Mouse (Mus musculus): ENCODE data around the gene Dll3. TPM values are rescaled to one million over a fixed set of nuclear protein-coding genes. Genes with fewer than 3 reads are reported as not detected.

Gene Dll3
- polyA plus RNA-seq, 1 experiment, result not detected

GRCm38 (mm10) chr7:28290165-28290564 is 11.9 kb downstream of the Dll3 start:
- Histone ChIP-seq H3K27me3 (ENCODE audit: control insufficient read depth) (peaks cover 80% of the 10 kb centered on the region), H3K4me1 (ENCODE audit: control insufficient read depth) (peaks cover 7% of the 10 kb centered on the region), H3K9me3 (ENCODE audit: control insufficient read depth, low read length) (no peaks in the 10 kb centered on the region; the same call in 1 of the 2 replicates), H3K4me3 (replicated peaks) (no peak overlapping the region), H3K36me3 (ENCODE audit: control insufficient read depth) (no peaks in the 10 kb centered on the region)
- no peak for TF ChIP-seq TAL1 (IDR thresholded peaks at IDR 0.05; ENCODE audit: low read length)
- TF ChIP-seq GATA1 (IDR thresholded peaks at IDR 0.05; ENCODE audit: low read length), result no peak

DNA sequence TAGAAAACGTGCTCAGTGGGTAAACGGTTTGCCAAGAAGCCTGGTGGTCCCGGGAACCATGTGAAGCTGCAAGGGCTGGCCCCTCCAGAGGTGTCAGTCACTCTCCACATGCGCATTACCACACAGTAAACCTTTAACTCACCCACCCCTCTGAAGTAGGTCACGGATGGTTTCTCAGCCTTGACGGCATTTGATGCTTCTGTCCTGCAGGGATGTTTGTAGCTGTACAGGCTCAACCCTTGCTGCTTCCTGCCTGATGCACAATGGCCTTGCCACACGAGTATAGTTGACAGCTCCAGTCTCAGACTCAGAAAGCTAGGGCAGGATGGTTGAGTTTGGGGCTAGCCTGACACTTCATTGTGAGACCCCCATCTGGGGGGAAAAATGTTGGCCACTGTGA is 21.4 kb downstream of the Dll3 start:
- Histone ChIP-seq H3K27me3 (ENCODE audit: control insufficient read depth) (peaks cover 2% of the 10 kb centered on the region; the same call in 1 of the 2 replicates), H3K36me3 (ENCODE audit: control insufficient read depth) (no peaks in the 10 kb centered on the region), H3K4me1 (ENCODE audit: control insufficient read depth) (peaks cover 13% of the 10 kb centered on the region), H3K9me3 (ENCODE audit: control insufficient read depth, low read length) (no peaks in the 10 kb centered on the region), H3K4me3 (replicated peaks) (no peak overlapping the region)
- TF ChIP-seq GATA1 (IDR thresholded peaks at IDR 0.05; ENCODE audit: low read length) (no peak), TAL1 (IDR thresholded peaks at IDR 0.05; ENCODE audit: low read length) (no peak)

DNA sequence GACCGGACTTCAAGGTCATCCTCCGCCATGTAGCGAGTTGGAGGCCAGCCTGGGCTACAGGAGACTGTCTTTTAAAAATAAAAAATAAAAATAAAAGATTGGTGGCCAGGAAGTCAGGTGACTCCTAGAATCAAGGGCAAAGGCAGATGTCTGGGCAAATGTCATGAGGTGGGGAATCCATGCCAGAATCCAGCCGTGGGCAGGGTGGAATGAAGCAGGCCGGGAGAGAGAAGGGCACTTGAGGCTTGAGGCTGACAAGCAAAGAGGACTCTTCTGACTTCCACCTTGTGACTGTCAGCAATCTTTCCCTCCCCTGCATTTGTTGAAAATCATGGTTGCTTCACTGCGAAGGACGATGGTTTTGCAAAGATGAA is 23.8 kb downstream of the Dll3 start:
- no peak for TF ChIP-seq TAL1 (IDR thresholded peaks at IDR 0.05; ENCODE audit: low read length)
- no peak for TF ChIP-seq GATA1 (IDR thresholded peaks at IDR 0.05; ENCODE audit: low read length)
- peaks cover 2% of the 10 kb centered on the region; the same call in 1 of the 2 replicates for H3K27me3 ChIP-seq (ENCODE audit: control insufficient read depth)
- peaks cover 13% of the 10 kb centered on the region for H3K4me1 ChIP-seq (ENCODE audit: control insufficient read depth)
- H3K4me3 ChIP-seq (replicated peaks), result peak overlapping the region; percentile 90
- no peaks in the 10 kb centered on the region for H3K9me3 ChIP-seq (ENCODE audit: control insufficient read depth, low read length)
- no peaks in the 10 kb centered on the region for H3K36me3 ChIP-seq (ENCODE audit: control insufficient read depth)

DNA sequence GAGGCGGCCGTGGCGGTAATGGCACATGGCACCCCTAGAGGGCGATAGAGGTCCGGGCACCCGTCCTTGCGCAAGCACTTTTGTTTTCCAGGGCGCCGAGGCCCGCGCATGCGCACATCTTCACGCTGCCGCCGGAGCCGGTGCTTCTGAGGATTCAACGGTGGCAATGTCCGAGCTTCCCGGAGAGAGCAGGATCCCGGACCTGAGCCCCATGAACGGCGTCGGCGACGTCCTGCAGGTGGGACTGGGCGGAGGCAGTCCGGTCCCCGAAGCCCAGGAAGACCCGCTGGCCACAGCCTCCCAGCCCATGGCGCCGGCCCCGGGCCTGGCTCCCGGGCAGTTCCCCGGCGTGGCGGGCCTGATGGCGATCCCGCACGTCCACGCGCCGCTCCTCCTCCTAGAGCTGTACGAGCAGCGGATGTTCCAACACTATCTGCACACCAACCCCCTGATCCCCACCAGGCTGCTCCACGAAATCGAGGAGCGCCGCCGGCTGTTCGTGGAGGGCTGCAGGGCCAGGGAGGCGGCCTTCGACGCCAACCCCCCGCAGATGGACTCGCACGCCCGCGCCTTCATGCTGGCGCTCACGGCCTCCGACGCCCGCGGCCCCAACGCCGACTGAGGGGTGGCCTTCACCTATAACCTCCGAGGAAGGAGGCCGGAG is 24.3 kb downstream of the Dll3 start, which contains the start of gene Eid2b:
Gene Eid2b (plus strand): TSS at position 125 of the 664 bp plus-strand sequence.
- Histone ChIP-seq H3K36me3 (ENCODE audit: control insufficient read depth) (no peaks in the 10 kb centered on the region), H3K27me3 (ENCODE audit: control insufficient read depth) (peaks cover 2% of the 10 kb centered on the region; the same call in 1 of the 2 replicates), H3K4me3 (replicated peaks) (peak within 1 kb of the TSS; percentile 90), H3K9me3 (ENCODE audit: control insufficient read depth, low read length) (no peaks in the 10 kb centered on the region), H3K4me1 (ENCODE audit: control insufficient read depth) (peaks cover 13% of the 10 kb centered on the region)
- TF ChIP-seq TAL1 (IDR thresholded peaks at IDR 0.05; ENCODE audit: low read length) (no peak), GATA1 (IDR thresholded peaks at IDR 0.05; ENCODE audit: low read length) (no peak)

- Histone ChIP-seq H3K9me3 (ENCODE audit: control insufficient read depth, low read length) (no peaks in the 10 kb centered on the region), H3K27me3 (ENCODE audit: control insufficient read depth) (peaks cover 2% of the 10 kb centered on the region; the same call in 1 of the 2 replicates), H3K4me1 (ENCODE audit: control insufficient read depth) (peaks cover 13% of the 10 kb centered on the region), H3K36me3 (ENCODE audit: control insufficient read depth) (no peaks in the 10 kb centered on the region), H3K4me3 (replicated peaks) (peak overlapping the region; percentile 90)
- TF ChIP-seq GATA1 (IDR thresholded peaks at IDR 0.05; ENCODE audit: low read length) (no peak), TAL1 (IDR thresholded peaks at IDR 0.05; ENCODE audit: low read length) (no peak)
Measured at GRCm38 (mm10) chr7:28277237-28277614, 24.8 kb downstream of the Dll3 start.

- no peak overlapping the region for H3K4me3 ChIP-seq (replicated peaks)
- peaks cover 12% of the 10 kb centered on the region for H3K4me1 ChIP-seq (ENCODE audit: control insufficient read depth)
- peaks cover 27% of the 10 kb centered on the region for H3K27me3 ChIP-seq (ENCODE audit: control insufficient read depth)
- H3K36me3 ChIP-seq (ENCODE audit: control insufficient read depth), result no peaks in the 10 kb centered on the region
- TF ChIP-seq GATA1 (IDR thresholded peaks at IDR 0.05; ENCODE audit: low read length), result no peak
- H3K9me3 ChIP-seq (ENCODE audit: control insufficient read depth, low read length), result peaks cover 5% of the 10 kb centered on the region; the same call in 1 of the 2 replicates
Measured at GRCm38 (mm10) chr7:28271761-28272160, 30.3 kb downstream of the Dll3 start.

GRCm38 (mm10) chr7:28269355-28269754 is 32.7 kb downstream of the Dll3 start:
- Histone ChIP-seq H3K27me3 (ENCODE audit: control insufficient read depth) (peaks cover 31% of the 10 kb centered on the region), H3K4me1 (ENCODE audit: control insufficient read depth) (peaks cover 12% of the 10 kb centered on the region), H3K9me3 (ENCODE audit: control insufficient read depth, low read length) (peaks cover 5% of the 10 kb centered on the region; the same call in 1 of the 2 replicates), H3K4me3 (replicated peaks) (no peak overlapping the region), H3K36me3 (ENCODE audit: control insufficient read depth) (no peaks in the 10 kb centered on the region)
- TF ChIP-seq GATA1 (IDR thresholded peaks at IDR 0.05; ENCODE audit: low read length) (no peak), TAL1 (IDR thresholded peaks at IDR 0.05; ENCODE audit: low read length) (no peak)

DNA sequence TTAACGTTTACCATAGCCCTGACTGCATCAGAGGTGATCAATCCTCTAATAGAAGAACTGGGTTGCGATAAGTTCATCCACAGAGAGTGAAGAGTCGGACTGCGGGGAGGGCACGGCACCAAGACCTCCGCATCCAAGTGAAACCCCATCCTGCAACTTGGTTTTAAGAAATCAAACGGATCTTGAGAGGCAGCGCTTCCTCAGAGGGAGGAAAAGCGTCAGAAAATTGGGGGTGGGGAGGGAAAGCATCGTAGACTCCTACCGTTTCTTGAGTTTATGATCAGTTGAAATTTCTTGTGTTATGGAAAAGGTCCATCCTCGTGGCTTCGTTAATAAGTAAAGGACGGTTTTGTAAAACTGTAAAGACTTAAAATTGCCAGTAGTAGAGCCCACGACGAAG is 33.5 kb downstream of the Dll3 start:
- peak overlapping the region; percentile 65 for H3K4me3 ChIP-seq (replicated peaks)
- no peaks in the 10 kb centered on the region for H3K36me3 ChIP-seq (ENCODE audit: control insufficient read depth)
- H3K9me3 ChIP-seq (ENCODE audit: control insufficient read depth, low read length), result peaks cover 5% of the 10 kb centered on the region; the same call in 1 of the 2 replicates
- H3K4me1 ChIP-seq (ENCODE audit: control insufficient read depth), result peaks cover 12% of the 10 kb centered on the region
- TF ChIP-seq TAL1 (IDR thresholded peaks at IDR 0.05; ENCODE audit: low read length), result no peak
- no peak for TF ChIP-seq GATA1 (IDR thresholded peaks at IDR 0.05; ENCODE audit: low read length)
- peaks cover 31% of the 10 kb centered on the region for H3K27me3 ChIP-seq (ENCODE audit: control insufficient read depth)

DNA sequence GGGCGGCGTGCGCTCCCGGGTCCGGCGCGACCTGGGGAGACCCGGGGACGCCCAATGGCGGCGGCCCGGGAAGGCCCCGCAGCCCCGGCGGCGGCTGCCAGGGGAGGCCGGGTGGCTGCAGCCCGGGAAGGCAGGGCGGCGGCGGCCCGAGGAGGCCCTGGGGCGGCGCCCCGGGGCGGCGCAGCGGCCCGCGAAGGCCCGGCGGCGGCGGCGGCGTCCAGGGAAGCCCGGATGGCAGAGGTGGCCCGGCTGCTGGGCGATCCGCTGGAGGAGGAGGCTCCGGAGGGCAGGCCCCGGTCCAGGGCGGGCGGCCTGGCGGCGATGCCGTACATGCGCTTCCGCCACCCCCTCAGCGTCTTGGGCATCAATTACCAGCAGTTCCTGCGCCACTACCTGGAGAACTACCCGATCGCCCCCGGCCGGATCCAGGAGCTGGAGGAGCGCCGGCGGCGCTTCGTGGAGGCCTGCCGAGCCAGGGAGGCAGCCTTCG is 34.0 kb downstream of the Dll3 start:
- TF ChIP-seq TAL1 (IDR thresholded peaks at IDR 0.05; ENCODE audit: low read length) (no peak), GATA1 (IDR thresholded peaks at IDR 0.05; ENCODE audit: low read length) (no peak)
- peaks cover 12% of the 10 kb centered on the region for H3K4me1 ChIP-seq (ENCODE audit: control insufficient read depth)
- peaks cover 31% of the 10 kb centered on the region for H3K27me3 ChIP-seq (ENCODE audit: control insufficient read depth)
- H3K9me3 ChIP-seq (ENCODE audit: control insufficient read depth, low read length), result peaks cover 5% of the 10 kb centered on the region; the same call in 1 of the 2 replicates
- H3K36me3 ChIP-seq (ENCODE audit: control insufficient read depth), result no peaks in the 10 kb centered on the region
- H3K4me3 ChIP-seq (replicated peaks), result peak overlapping the region; percentile 65

Measured in erythroblast, embryonic 14.5 days (primary cell).